Mouse (Mus musculus) bone marrow, adult 2 months (tissue): ENCODE data around the gene Atp13a1.

Experiments used
- CTCF ChIP-seq: fragments of 200-500 bp; IDR thresholded peaks from 2 replicates; pipeline ENCODE4 v1.5.1; 2011; ENCODE audit warnings: low read length, control low read depth; ENCODE audit not compliant: control insufficient read depth, insufficient read depth
- POLR2A ChIP-seq: fragments of 200-500 bp; IDR thresholded peaks from 2 replicates; pipeline ENCODE4 v1.6.1; 2011; ENCODE audit warnings: low read depth, mild to moderate bottlenecking, control low read depth, low read length, borderline replicate concordance; ENCODE audit not compliant: control insufficient read depth

- no peak for TF ChIP-seq CTCF
- TF ChIP-seq POLR2A = no peak
These were observed 35.4 kb downstream of the Atp13a1 start for GRCm38 (mm10) chr8:69826371-69826770.
